Mouse (Mus musculus): ENCODE data around the gene Gm17087.

- no peak for TF ChIP-seq USF1 (IDR thresholded peaks at IDR 0.05; ENCODE audit: low read depth)
- TF ChIP-seq TCF12 (IDR thresholded peaks at IDR 0.05; ENCODE audit: insufficient read depth, poor library complexity, severe bottlenecking): no peak
- no peak for TF ChIP-seq MYOG (IDR thresholded peaks at IDR 0.05; ENCODE audit: control insufficient read depth in 1 of 3, insufficient read depth in 1 of 3, insufficient read length in 2 of 3, low read depth in 2 of 3)
- TF ChIP-seq POLR2A (IDR thresholded peaks at IDR 0.05; ENCODE audit: insufficient read length, low read depth): no peak
- TF ChIP-seq CEBPB (IDR thresholded peaks at IDR 0.05; ENCODE audit: insufficient read depth, poor library complexity, severe bottlenecking): no peak
- no peak for TF ChIP-seq MYOD1 (IDR thresholded peaks at IDR 0.05; ENCODE audit: control insufficient read depth in 1 of 3, insufficient read length in 2 of 3, low read depth in 2 of 3)
- TF ChIP-seq SRF (IDR thresholded peaks at IDR 0.05; ENCODE audit: control insufficient read depth, insufficient read length, low read depth): no peak
- TF ChIP-seq MAX (IDR thresholded peaks at IDR 0.05; ENCODE audit: low read depth): no peak
- no peak for TF ChIP-seq POLR2AphosphoS2 (IDR thresholded peaks at IDR 0.05; ENCODE audit: insufficient read length, low read depth)
- TF ChIP-seq E2F4 (IDR thresholded peaks at IDR 0.05; ENCODE audit: insufficient read depth): no peak
Observed at GRCm38 (mm10) chr17:8548733-8549132, 18.0 kb downstream of the Gm17087 start.
